Mouse (Mus musculus) E14TG2a.4 (cell line): Measurements from ENCODE around the gene Tgfbr3.

Source experiments
- CTCF ChIP-seq: conservative IDR thresholded peaks from 2 replicates; pipeline ENCODE4 v1.5.1; 2014; ENCODE audit warnings: low read length
- NANOG ChIP-seq: IDR thresholded peaks from 2 replicates; pipeline ENCODE4 v1.6.1; 2014; ENCODE audit warnings: borderline replicate concordance, low read length, mixed read lengths
- POU5F1 ChIP-seq: IDR thresholded peaks from 2 replicates; pipeline ENCODE4 v1.6.1; 2014; ENCODE audit warnings: low read length, borderline replicate concordance

DNA sequence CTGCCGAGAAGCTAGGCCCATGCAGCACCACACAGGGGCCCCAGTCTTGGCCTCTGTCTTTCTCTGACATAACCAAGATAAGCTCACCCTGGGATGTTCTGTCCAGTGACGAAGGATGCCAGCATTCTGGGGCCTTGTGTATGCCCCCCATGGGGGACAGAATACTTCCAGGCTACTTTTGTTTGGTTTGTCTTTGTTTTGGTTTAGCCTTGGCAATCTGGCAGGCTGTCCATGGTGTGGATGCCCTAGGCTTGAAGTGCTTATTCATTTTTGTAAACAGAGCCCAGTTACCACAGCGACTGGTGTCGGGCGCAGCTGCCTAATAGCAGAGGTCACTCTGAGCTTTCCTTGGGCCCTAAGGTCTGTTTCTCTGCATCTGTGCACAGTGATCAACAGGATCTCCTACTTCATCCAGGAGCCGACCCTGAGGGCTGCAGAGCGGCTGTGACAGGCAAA is 51.4 kb downstream of the Tgfbr3 start:
- TF ChIP-seq CTCF: no peak
- no peak for TF ChIP-seq NANOG
- no peak for TF ChIP-seq POU5F1
